Mouse (Mus musculus): ENCODE measurements around the gene Etnk2.
"Not testable (repeated sequence)": the region's sequence is repeated elsewhere in the genome, so short reads cannot be mapped to it uniquely, and the experiment has no call there.

The Etnk2 gene

GRCm38 (mm10) chr1:133363276-133364021 lies at the start of gene Etnk2:
TSS of gene Etnk2 (plus strand) at chr1:133363572.
- DNase-seq: peak; percentile 33

GRCm38 (mm10) chr1:133314364-133314763 lies 49.0 kb upstream of the Etnk2 start:
- no peak for DNase-seq

GRCm38 (mm10) chr1:133315775-133316174 lies 47.6 kb upstream of the Etnk2 start:
- DNase-seq: no peak

GRCm38 (mm10) chr1:133316577-133316976 lies 46.8 kb upstream of the Etnk2 start:
- no peak for DNase-seq

- no peak for DNase-seq
Measured at GRCm38 (mm10) chr1:133317149-133317548, 46.2 kb upstream of the Etnk2 start.

- DNase-seq: no peak
Measured at GRCm38 (mm10) chr1:133321267-133321925, 42.0 kb upstream of the Etnk2 start, which contains the start of gene Kiss1. TSS of gene Kiss1 (plus strand) at chr1:133321875.

GRCm38 (mm10) chr1:133323333-133323732 lies 40.0 kb upstream of the Etnk2 start:
- no peak for DNase-seq

GRCm38 (mm10) chr1:133325951-133326350 lies 37.4 kb upstream of the Etnk2 start:
- DNase-seq: no peak

- no peak for DNase-seq
Measured at GRCm38 (mm10) chr1:133327094-133327493, 36.3 kb upstream of the Etnk2 start.

GRCm38 (mm10) chr1:133328299-133328795 lies 35.0 kb upstream of the Etnk2 start:
- no peak for DNase-seq

- no peak for DNase-seq
Measured at GRCm38 (mm10) chr1:133328896-133329637, 34.3 kb upstream of the Etnk2 start.

- no peak for DNase-seq
Measured at GRCm38 (mm10) chr1:133329638-133329964, 33.8 kb upstream of the Etnk2 start.

GRCm38 (mm10) chr1:133331142-133331541 lies 32.2 kb upstream of the Etnk2 start:
- DNase-seq: no peak

- DNase-seq: no peak
Measured at GRCm38 (mm10) chr1:133332656-133333430, 30.5 kb upstream of the Etnk2 start.

- DNase-seq: no peak
Measured at GRCm38 (mm10) chr1:133333937-133334336, 29.4 kb upstream of the Etnk2 start.

- DNase-seq: not testable (repeated sequence)
Measured at GRCm38 (mm10) chr1:133340403-133340802, 23.0 kb upstream of the Etnk2 start.

- no peak for DNase-seq
Measured at GRCm38 (mm10) chr1:133344357-133344756, 19.0 kb upstream of the Etnk2 start.

GRCm38 (mm10) chr1:133346531-133346930 lies 16.8 kb upstream of the Etnk2 start:
- DNase-seq: no peak

- no peak for DNase-seq
Measured at GRCm38 (mm10) chr1:133347226-133347625, 16.1 kb upstream of the Etnk2 start.

GRCm38 (mm10) chr1:133347693-133348520 lies 15.5 kb upstream of the Etnk2 start:
- DNase-seq: no peak

GRCm38 (mm10) chr1:133350210-133350609 lies 13.2 kb upstream of the Etnk2 start, which contains the start of gene Ren1:
TSS of gene Ren1 (plus strand) at chr1:133350510.
- DNase-seq: no peak

- DNase-seq: no peak
Measured at GRCm38 (mm10) chr1:133351762-133352161, 11.6 kb upstream of the Etnk2 start.

All from cerebellum, adult 9-10 months (tissue).